Mouse (Mus musculus): ENCODE measurements around the gene Smco4. TPM values are rescaled to one million over a fixed set of nuclear protein-coding genes. Genes with fewer than 3 reads are reported as not detected.

Gene Smco4
- total and polyA plus RNA-seq, 2 experiments from 2014 or later: 1.3 to 6.0 TPM

DNA sequence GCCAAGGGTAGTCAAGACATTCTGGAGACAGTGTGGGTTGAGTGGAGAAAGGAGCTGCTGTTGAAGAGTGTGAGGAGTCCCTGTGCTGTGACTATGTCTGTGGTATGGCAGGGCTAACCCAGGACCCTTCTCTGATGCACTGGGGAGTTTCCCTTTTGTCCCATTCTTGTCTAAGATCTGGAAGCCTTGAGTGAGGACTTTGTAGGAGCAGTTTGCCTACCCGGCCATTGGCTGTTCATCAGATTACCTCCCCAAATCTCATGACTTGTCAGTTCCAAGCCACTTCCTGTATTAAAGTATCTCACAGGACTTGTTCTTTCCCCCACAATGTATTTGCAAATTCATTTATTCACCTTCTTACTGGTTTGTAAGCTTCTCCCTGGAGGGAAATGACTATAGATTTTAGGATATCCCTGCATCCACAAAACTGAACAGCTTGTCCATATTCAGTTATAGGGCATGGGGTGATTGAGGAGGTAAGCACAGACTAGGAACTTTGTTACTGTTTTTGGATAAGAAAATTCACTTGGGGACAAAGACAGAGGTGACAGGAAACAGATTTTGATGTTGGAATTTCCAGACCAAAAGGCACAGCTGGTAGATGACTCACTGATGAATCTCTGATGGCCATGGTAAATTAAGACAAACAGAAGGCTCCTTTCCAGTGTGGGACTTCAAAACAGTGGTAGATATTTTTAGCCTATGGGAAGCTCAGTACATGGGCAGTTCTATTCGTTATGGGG lies 5.4 kb upstream of the Smco4 start:
- WGBS: 31% methylated on average over 2 of the region's 2 CpGs
- TF ChIP-seq CTCF (IDR thresholded peaks at IDR 0.05; ENCODE audit: low read depth) (no peak), EP300 (IDR thresholded peaks at IDR 0.05; ENCODE audit: low read depth) (no peak)
- ATAC-seq (ENCODE audit: insufficient read depth, low read depth) (no peak), DNase-seq (ENCODE audit: low spot score) (no peak)
- H3K9me3 ChIP-seq (replicated peaks; ENCODE audit: control insufficient read depth, low read length): no peaks in the 10 kb centered on the region
- H3K27me3 ChIP-seq (ENCODE audit: control insufficient read depth, insufficient read depth, low read length): no peaks in the 10 kb centered on the region
- no peak overlapping the region for H3K27ac ChIP-seq (ENCODE audit: low read depth)
- H3K36me3 ChIP-seq (replicated peaks; ENCODE audit: control insufficient read depth, insufficient read depth, low read length): no peaks in the 10 kb centered on the region
- no peak overlapping the region for H3K4me2 ChIP-seq (ENCODE audit: low read depth, low read length)
- H3K9ac ChIP-seq (replicated peaks; ENCODE audit: low read depth, low read length): no peak overlapping the region
- H3K4me1 ChIP-seq (ENCODE audit: control insufficient read depth, insufficient read depth): no peaks in the 10 kb centered on the region
- no peak overlapping the region for H3K4me3 ChIP-seq (ENCODE audit: low read depth, low read length)

DNA sequence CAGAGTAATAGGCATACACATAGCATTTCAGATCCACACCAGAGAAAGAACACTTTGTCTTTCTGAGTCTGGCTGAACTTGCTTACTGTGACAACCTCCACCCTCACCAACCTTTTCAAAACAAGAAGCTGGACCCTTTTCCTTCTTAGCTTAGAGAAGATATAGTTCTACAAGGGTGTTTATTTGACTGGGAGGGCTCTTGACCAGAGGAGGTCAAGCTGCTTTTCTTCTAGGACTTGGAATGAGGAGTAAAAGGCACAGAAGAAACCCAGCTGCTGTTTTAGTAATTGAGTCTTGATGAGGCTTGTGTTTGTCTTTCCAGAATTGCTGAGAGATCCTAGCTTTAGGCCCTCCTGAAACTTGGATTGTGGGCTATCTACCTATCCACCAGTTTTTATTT lies 3.9 kb upstream of the Smco4 start:
- no peaks in the 10 kb centered on the region for H3K27me3 ChIP-seq (ENCODE audit: control insufficient read depth, insufficient read depth, low read length)
- no peak overlapping the region for H3K9ac ChIP-seq (replicated peaks; ENCODE audit: low read depth, low read length)
- no peak overlapping the region for H3K4me2 ChIP-seq (ENCODE audit: low read depth, low read length)
- no peaks in the 10 kb centered on the region for H3K36me3 ChIP-seq (replicated peaks; ENCODE audit: control insufficient read depth, insufficient read depth, low read length)
- no peak overlapping the region for H3K4me3 ChIP-seq (ENCODE audit: low read depth, low read length)
- H3K9me3 ChIP-seq (replicated peaks; ENCODE audit: control insufficient read depth, low read length): no peaks in the 10 kb centered on the region
- H3K27ac ChIP-seq (ENCODE audit: low read depth): no peak overlapping the region
- DNase-seq (ENCODE audit: low spot score): no peak
- ATAC-seq (ENCODE audit: insufficient read depth, low read depth): no peak
- H3K4me1 ChIP-seq (ENCODE audit: control insufficient read depth, insufficient read depth): no peaks in the 10 kb centered on the region
- TF ChIP-seq EP300 (IDR thresholded peaks at IDR 0.05; ENCODE audit: low read depth) (no peak), CTCF (IDR thresholded peaks at IDR 0.05; ENCODE audit: low read depth) (no peak)

DNA sequence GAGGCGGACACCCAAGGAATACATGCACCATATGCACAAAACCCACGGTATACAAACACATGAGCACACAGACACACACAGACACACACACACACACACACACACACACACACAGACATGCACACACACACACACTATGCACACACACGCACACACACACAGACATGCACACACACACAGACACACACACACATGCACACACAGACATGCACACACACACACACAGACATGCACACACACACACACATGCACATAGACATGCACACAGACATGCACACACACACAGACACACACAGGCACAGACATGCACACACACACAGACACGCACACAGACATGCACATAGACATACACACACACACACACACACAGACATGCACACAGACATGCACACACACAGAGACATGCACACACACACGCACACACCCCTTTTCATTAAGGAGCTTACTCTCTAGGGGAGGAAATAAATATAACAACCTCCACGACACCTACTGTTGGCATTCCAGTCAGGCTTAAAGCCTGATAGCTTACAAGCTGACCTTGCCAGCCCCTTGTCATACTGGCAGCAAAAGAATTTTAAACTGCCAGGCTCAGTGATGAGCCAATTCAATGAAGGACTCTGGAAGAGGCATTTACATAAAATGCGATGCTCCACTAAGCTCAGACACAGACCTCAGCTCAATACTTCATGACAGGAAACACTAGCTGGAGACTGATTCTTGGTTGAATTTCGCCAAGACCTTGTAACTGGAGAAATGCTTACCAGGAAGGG lies 2.7 kb upstream of the Smco4 start:
- Histone ChIP-seq H3K36me3 (replicated peaks; ENCODE audit: control insufficient read depth, insufficient read depth, low read length) (no peaks in the 10 kb centered on the region), H3K27me3 (ENCODE audit: control insufficient read depth, insufficient read depth, low read length) (no peaks in the 10 kb centered on the region), H3K27ac (ENCODE audit: low read depth) (no peak overlapping the region), H3K9ac (replicated peaks; ENCODE audit: low read depth, low read length) (no peak overlapping the region), H3K4me2 (ENCODE audit: low read depth, low read length) (no peak overlapping the region), H3K4me1 (ENCODE audit: control insufficient read depth, insufficient read depth) (no peaks in the 10 kb centered on the region), H3K9me3 (replicated peaks; ENCODE audit: control insufficient read depth, low read length) (no peaks in the 10 kb centered on the region), H3K4me3 (ENCODE audit: low read depth, low read length) (no peak overlapping the region)
- no peak for ATAC-seq (ENCODE audit: insufficient read depth, low read depth)
- TF ChIP-seq EP300 (IDR thresholded peaks at IDR 0.05; ENCODE audit: low read depth) (no peak), CTCF (IDR thresholded peaks at IDR 0.05; ENCODE audit: low read depth) (no peak)
- 67% methylated on average over 8 of the region's 8 CpGs for WGBS
- peak; percentile 53 for DNase-seq (ENCODE audit: low spot score)

DNA sequence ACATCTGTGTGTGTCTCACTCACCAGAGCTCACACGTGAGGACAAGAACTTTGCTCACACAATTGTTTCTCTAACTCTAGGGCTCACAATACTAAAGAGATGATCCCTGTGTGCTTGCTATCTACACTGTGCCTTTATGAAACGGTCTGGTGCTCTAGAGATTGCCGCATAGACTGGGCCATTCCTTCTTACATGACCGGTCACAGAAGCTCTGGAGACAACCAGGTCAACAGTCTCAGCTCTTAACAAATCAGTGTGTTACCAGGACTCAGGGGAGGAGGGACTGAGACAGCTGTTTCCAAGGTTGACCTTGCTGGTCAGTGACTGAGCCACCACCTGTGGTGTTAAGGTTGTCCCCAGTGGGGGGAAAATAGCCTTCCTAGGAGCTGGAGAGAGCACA lies 1.5 kb upstream of the Smco4 start:
- Histone ChIP-seq H3K4me2 (ENCODE audit: low read depth, low read length) (no peak overlapping the region), H3K9me3 (replicated peaks; ENCODE audit: control insufficient read depth, low read length) (no peaks in the 10 kb centered on the region), H3K27me3 (ENCODE audit: control insufficient read depth, insufficient read depth, low read length) (no peaks in the 10 kb centered on the region), H3K27ac (ENCODE audit: low read depth) (no peak overlapping the region), H3K36me3 (replicated peaks; ENCODE audit: control insufficient read depth, insufficient read depth, low read length) (no peaks in the 10 kb centered on the region), H3K9ac (replicated peaks; ENCODE audit: low read depth, low read length) (no peak overlapping the region), H3K4me3 (ENCODE audit: low read depth, low read length) (no peak overlapping the region), H3K4me1 (ENCODE audit: control insufficient read depth, insufficient read depth) (peaks cover 4% of the 10 kb centered on the region; the same call in 1 of the 2 replicates)
- WGBS: 88% methylated on average over 4 of the region's 4 CpGs
- ATAC-seq (ENCODE audit: insufficient read depth, low read depth) (no peak), DNase-seq (ENCODE audit: low spot score) (no peak)
- TF ChIP-seq CTCF (IDR thresholded peaks at IDR 0.05; ENCODE audit: low read depth): no peak
- TF ChIP-seq EP300 (IDR thresholded peaks at IDR 0.05; ENCODE audit: low read depth): no peak

DNA sequence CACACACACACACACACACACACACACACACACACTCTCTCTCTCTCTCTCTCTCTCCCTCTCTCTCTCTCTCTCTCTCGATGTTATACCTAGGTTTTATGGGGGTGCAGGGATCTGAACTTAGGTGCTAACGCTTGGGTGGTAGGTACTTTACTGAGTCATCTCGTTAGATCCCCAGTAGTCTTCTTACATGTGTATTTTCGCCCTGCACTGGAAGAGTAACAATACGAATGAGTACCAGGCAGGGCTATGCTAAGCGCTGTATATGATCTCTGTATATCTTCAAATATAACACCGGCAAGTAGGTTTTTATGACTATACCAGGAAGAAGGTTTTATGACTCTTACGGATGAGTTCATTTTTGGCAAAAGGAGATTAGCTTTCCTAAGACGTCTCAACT lies 831 bp upstream of the Smco4 start:
- DNase-seq (ENCODE audit: low spot score): no peak
- no peak overlapping the region for H3K27ac ChIP-seq (ENCODE audit: low read depth)
- H3K4me2 ChIP-seq (ENCODE audit: low read depth, low read length): no peak overlapping the region
- no peaks in the 10 kb centered on the region for H3K36me3 ChIP-seq (replicated peaks; ENCODE audit: control insufficient read depth, insufficient read depth, low read length)
- peaks cover 4% of the 10 kb centered on the region; the same call in 1 of the 2 replicates for H3K4me1 ChIP-seq (ENCODE audit: control insufficient read depth, insufficient read depth)
- ATAC-seq (ENCODE audit: insufficient read depth, low read depth): no peak
- TF ChIP-seq EP300 (IDR thresholded peaks at IDR 0.05; ENCODE audit: low read depth) (no peak), CTCF (IDR thresholded peaks at IDR 0.05; ENCODE audit: low read depth) (no peak)
- H3K4me3 ChIP-seq (ENCODE audit: low read depth, low read length): no peak overlapping the region
- no peaks in the 10 kb centered on the region for H3K9me3 ChIP-seq (replicated peaks; ENCODE audit: control insufficient read depth, low read length)
- WGBS: 84% methylated on average over 9 of the region's 9 CpGs
- H3K9ac ChIP-seq (replicated peaks; ENCODE audit: low read depth, low read length): no peak overlapping the region
- no peaks in the 10 kb centered on the region for H3K27me3 ChIP-seq (ENCODE audit: control insufficient read depth, insufficient read depth, low read length)
